Mouse (Mus musculus) limb, embryonic 10.5 days (tissue): ENCODE results near the gene H2-DMb1. TPM values are rescaled to one million over a fixed set of nuclear protein-coding genes. Genes with fewer than 3 reads are reported as not detected.

Source experiments
- DNase-seq: peaks from one replicate; pipeline ENCODE4 v3.0.0-alpha.2; 2017; ENCODE audit warnings: low spot score
- H3K27ac ChIP-seq: fragments of 300-500 bp; sonication (generic); 2 replicates; pipeline ENCODE4 v1.5.1; 2016; ENCODE audit warnings: mild to moderate bottlenecking
- H3K27me3 ChIP-seq: fragments of 300-500 bp; sonication (generic); 2 replicates; pipeline ENCODE4 v1.6.1; 2016; ENCODE audit warnings: low read depth, mild to moderate bottlenecking; ENCODE audit not compliant: poor library complexity, severe bottlenecking
- H3K36me3 ChIP-seq: fragments of 300-500 bp; sonication (generic); 2 replicates; pipeline ENCODE4 v1.6.1; 2016; ENCODE audit warnings: mild to moderate bottlenecking, moderate library complexity
- H3K4me1 ChIP-seq: fragments of 300-500 bp; sonication (generic); 2 replicates; pipeline ENCODE4 v1.6.1; 2016
- H3K4me3 ChIP-seq: fragments of 300-500 bp; sonication (generic); 2 replicates; pipeline ENCODE4 v1.5.1; 2016; ENCODE audit warnings: mild to moderate bottlenecking, moderate library complexity
- H3K9me3 ChIP-seq: fragments of 300-500 bp; sonication (generic); replicated peaks from 2 replicates; pipeline ENCODE4 v1.6.1; 2016; ENCODE audit warnings: mild to moderate bottlenecking
- WGBS: fragments of 180-500 bp; shearing (Covaris S2); methylation state at CpG from one replicate; pipeline ENCODE4 v1.1.7; 2016; 5-methylcytosine and 5-hydroxymethylcytosine counted together
- polyA plus RNA-seq: library from polyadenylated mRNA; unstranded; fragments of >200 nt; fragmentation: Nextera tagmentation; extraction: Ambion mirVana; gene quantifications from 2 replicates; pipeline ENCODE4 v1.2.1, GENCODE M21; 2016

H2-DMb1 gene
- polyA plus RNA-seq, 1 experiment from 2014 or later, result 0.51 TPM

DNA sequence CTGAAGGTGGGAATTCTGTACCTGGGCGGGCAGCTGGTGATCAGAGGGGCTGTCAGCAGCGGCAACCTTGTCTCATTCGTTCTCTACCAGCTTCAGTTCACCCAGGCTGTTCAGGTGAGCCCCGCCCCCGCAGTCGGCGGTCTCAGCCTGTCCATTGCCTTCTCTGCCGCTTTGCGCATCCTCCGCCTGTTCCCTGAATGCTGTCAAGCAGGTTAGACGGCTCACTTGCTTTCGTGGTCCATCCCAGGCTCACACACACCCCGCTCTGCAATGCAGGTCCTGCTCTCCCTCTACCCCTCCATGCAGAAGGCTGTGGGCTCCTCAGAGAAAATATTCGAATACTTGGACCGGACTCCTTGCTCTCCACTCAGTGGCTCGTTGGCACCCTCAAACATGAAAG, 40.0 kb downstream of the H2-DMb1 start:
- DNase-seq, result no peak
- H3K27me3 ChIP-seq, result peaks cover 98% of the 10 kb centered on the region
- H3K27ac ChIP-seq, result no peak overlapping the region
- no peak overlapping the region for H3K4me3 ChIP-seq
- H3K4me1 ChIP-seq, result peaks cover 20% of the 10 kb centered on the region
- H3K36me3 ChIP-seq, result no peaks in the 10 kb centered on the region
- H3K9me3 ChIP-seq, result no peaks in the 10 kb centered on the region
- 24% methylated on average over 16 of the region's 16 CpGs for WGBS

DNA sequence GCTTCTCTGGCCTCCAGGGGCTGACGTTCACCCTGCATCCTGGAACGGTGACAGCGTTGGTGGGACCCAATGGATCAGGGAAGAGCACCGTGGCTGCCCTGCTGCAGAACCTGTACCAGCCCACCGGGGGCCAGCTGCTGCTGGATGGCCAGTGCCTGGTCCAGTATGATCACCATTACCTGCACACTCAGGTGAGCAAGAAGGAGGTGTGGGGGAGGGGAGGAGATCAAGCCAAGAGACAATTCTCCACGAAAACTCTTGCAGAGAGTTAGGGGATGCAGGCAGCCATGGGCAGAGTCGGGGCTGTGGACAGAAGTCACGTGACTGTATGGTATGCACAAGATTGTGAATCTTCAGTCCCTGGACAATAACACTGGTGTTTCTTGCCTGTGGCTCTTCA, 40.6 kb downstream of the H2-DMb1 start:
- Histone ChIP-seq H3K27ac (no peak overlapping the region), H3K36me3 (no peaks in the 10 kb centered on the region), H3K4me1 (peaks cover 20% of the 10 kb centered on the region), H3K4me3 (no peak overlapping the region), H3K9me3 (no peaks in the 10 kb centered on the region), H3K27me3 (peaks cover 98% of the 10 kb centered on the region)
- DNase-seq, result no peak
- 61% methylated on average over 8 of the region's 8 CpGs for WGBS

DNA sequence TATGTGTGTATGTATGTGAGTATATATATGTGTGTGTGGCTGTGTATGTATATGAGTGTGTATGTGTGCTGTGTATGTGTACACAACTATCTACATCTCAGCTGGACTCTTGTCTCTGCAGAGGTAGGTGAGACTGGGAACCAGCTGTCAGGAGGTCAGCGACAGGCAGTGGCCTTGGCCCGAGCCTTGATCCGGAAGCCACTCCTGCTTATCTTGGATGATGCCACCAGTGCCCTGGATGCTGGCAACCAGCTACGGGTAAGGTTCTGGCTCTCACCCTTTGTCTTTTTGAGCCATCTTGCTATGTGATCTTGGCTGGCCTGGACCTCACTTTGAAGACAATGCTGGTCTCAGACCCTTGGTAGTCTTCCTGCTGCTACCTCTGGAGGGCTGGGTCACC, 41.9 kb downstream of the H2-DMb1 start:
- H3K27me3 ChIP-seq, result peaks cover 99% of the 10 kb centered on the region
- H3K4me3 ChIP-seq, result no peak overlapping the region
- 89% methylated on average over 4 of the region's 4 CpGs for WGBS
- no peaks in the 10 kb centered on the region for H3K36me3 ChIP-seq
- no peaks in the 10 kb centered on the region for H3K9me3 ChIP-seq
- H3K4me1 ChIP-seq, result peaks cover 22% of the 10 kb centered on the region
- no peak overlapping the region for H3K27ac ChIP-seq
- DNase-seq, result no peak

DNA sequence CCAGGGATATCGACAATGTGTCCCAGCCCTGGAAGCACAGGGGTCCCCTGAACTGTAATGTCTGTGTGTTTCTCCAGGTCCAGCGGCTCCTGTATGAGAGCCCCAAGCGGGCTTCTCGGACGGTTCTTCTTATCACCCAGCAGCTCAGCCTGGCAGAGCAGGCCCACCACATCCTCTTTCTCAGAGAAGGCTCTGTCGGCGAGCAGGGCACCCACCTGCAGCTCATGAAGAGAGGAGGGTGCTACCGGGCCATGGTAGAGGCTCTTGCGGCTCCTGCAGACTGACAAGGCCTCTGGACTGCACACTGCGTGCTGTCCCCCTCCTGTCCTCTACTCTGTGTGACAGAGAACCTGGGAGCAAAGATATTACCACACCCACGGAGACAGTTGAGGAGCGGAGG, 43.6 kb downstream of the H2-DMb1 start:
- Histone ChIP-seq H3K4me3 (no peak overlapping the region), H3K9me3 (no peaks in the 10 kb centered on the region), H3K4me1 (peaks cover 22% of the 10 kb centered on the region), H3K27ac (no peak overlapping the region), H3K27me3 (peaks cover 99% of the 10 kb centered on the region), H3K36me3 (no peaks in the 10 kb centered on the region)
- DNase-seq, result no peak
- 37% methylated on average over 12 of the region's 12 CpGs for WGBS

DNA sequence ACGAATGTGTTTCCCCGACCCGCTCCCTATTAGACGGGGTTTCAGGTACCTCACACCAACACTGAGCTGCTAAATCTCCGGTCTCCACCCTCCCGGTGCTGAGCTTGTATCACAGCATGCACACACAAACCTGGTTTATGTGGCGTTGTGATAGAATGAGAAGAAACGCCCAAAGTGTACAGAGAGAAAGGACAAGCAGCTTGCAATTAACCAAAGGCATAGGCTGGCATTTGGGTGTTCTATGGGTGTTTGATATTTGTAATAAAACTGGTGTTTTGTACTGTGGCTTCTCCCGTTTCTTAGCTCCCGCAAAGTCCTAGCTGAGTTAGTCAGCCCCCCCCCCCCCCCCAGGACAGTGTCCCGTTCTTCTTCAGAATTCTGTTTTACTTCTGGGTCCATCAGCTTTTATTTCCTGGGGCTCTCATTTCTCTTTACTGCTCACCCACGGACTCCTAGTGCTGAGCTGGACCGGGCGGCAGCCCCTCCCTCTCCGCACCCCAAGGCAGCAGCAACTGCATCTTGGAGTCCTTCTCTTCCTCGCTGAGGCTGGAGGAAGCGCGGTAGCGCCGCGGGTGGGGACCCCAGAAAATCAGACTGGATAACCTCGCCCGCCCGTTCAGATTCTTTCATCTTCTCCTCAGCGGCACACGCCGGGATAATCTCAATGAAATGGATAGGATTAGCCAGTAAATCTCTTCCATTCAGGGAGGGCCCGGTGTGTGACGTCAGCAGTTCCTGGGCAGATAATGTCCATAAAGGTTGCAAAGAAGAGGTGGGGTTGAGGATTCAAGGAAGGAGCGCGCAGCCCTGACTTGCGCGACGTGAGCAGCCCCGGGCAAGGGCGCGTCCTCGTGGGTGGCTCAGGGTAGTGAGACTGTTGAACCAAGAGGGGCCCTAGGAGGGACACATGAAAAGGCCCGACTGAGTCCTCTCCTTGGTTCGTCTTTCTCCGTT, 44.3 kb downstream of the H2-DMb1 start, which contains the start of gene Psmb8:
Gene Psmb8, plus strand, starts transcription at position 781 of the 954 bp plus-strand sequence.
- Histone ChIP-seq H3K27me3 (peaks cover 96% of the 10 kb centered on the region), H3K36me3 (no peaks in the 10 kb centered on the region), H3K27ac (no peak within 1 kb of the TSS), H3K4me3 (peak within 1 kb of the TSS; percentile 42), H3K4me1 (peaks cover 22% of the 10 kb centered on the region), H3K9me3 (no peaks in the 10 kb centered on the region)
- 4% methylated on average over 41 of the region's 41 CpGs for WGBS
- peak; percentile 80 for DNase-seq

DNA sequence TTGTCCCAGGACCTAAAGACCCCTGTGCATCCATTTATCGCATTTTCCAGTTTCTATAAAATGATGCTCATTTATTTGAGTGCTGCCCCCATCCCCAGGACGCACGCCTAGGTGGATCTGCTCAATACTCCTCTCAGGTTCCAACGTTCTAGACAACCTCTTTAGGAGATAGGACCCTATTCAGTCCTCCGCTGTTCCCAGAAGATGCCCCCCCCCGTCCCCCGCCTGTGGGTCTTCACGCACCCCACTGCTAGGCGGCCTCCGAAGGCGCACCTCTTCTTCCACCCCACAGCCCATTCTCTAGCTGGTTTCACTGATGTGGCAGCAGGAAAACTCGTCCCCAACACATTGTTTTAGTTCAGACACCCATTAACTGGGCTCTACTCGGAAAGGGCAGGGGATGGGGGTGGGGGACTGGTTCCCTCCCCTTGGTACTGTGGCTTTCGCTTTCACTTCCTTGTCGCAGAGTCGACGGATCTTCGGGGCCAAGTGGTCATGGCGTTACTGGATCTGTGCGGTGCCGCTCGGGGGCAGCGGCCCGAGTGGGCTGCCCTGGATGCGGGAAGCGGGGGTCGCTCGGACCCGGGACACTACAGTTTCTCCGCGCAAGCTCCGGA, 45.1 kb downstream of the H2-DMb1 start:
- Histone ChIP-seq H3K4me3 (peak overlapping the region; percentile 42), H3K9me3 (no peaks in the 10 kb centered on the region), H3K27ac (no peak overlapping the region), H3K27me3 (peaks cover 93% of the 10 kb centered on the region), H3K4me1 (peaks cover 22% of the 10 kb centered on the region), H3K36me3 (no peaks in the 10 kb centered on the region)
- 3% methylated on average over 32 of the region's 32 CpGs for WGBS
- DNase-seq, result no peak

DNA sequence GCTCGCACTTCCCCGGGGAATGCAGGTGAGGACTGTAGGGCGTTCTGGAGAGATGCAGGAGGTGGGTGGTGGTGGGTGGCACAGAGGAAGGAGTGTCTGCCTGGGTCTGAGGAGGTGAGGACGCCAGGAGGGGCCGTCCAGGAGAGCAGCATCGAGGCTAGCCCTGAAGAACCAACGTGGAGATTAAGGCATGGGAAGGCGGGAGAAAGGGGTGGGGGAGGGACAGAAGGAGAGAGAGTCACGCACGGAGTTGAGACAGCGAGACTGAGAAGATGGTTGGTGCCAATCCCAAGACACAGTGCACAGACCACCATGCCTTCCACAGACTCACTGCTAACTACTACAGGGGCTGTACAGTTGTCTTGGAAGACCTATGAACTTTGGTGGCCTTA, 45.6 kb downstream of the H2-DMb1 start:
- no peak for DNase-seq
- 7% methylated on average over 11 of the region's 11 CpGs for WGBS
- Histone ChIP-seq H3K36me3 (no peaks in the 10 kb centered on the region), H3K4me1 (peaks cover 22% of the 10 kb centered on the region), H3K9me3 (no peaks in the 10 kb centered on the region), H3K27ac (no peak overlapping the region), H3K4me3 (peak overlapping the region; percentile 42), H3K27me3 (peaks cover 93% of the 10 kb centered on the region)

DNA sequence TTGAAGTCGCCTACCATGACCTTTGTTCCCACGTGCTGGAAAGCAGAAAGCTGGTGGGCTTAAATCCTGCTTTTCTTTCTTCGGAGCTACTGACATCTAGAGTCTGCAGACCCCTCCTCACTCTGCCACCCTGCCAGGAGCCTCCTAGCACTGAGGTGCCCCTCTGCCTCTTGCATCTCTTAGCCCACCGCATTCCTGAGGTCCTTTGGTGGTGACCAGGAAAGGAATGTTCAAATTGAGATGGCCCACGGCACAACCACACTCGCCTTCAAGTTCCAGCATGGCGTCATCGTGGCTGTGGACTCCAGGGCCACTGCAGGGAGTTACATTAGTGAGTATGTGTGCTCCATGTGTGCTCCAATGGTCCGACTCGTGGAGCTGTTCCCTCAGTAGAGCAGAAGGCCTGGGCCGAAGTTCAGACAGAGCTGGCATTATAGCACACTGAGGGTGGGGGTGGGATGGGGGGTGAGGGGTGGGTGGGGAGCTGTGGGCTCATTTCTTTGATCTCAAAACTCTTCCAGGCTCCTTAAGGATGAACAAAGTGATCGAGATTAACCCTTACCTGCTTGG, 46.3 kb downstream of the H2-DMb1 start:
- H3K4me3 ChIP-seq, result no peak overlapping the region
- H3K36me3 ChIP-seq, result no peaks in the 10 kb centered on the region
- H3K27me3 ChIP-seq, result peaks cover 91% of the 10 kb centered on the region
- 68% methylated on average over 12 of the region's 12 CpGs for WGBS
- H3K27ac ChIP-seq, result no peak overlapping the region
- H3K9me3 ChIP-seq, result no peaks in the 10 kb centered on the region
- H3K4me1 ChIP-seq, result peaks cover 22% of the 10 kb centered on the region
- no peak for DNase-seq

DNA sequence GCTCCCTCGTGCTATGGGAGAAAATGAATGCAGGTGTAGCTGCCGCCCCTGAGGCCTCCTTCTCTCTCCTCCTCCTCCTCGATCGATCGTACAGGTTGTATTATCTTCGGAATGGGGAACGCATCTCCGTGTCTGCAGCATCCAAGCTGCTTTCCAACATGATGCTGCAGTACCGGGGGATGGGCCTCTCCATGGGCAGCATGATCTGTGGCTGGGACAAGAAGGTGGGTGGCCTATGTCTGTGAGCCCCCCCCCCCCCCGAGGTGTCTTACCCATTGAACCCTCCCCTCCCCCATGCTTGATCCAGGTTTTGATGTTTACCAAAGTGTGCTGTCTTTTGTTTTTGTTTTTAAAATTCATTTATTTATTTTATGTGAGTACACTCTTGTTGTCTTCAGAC, 47.2 kb downstream of the H2-DMb1 start:
- no peak overlapping the region for H3K4me3 ChIP-seq
- no peak for DNase-seq
- no peaks in the 10 kb centered on the region for H3K9me3 ChIP-seq
- no peak overlapping the region for H3K27ac ChIP-seq
- WGBS, result 87% methylated on average over 10 of the region's 10 CpGs
- peaks cover 91% of the 10 kb centered on the region for H3K27me3 ChIP-seq
- no peaks in the 10 kb centered on the region for H3K36me3 ChIP-seq
- H3K4me1 ChIP-seq, result peaks cover 29% of the 10 kb centered on the region

DNA sequence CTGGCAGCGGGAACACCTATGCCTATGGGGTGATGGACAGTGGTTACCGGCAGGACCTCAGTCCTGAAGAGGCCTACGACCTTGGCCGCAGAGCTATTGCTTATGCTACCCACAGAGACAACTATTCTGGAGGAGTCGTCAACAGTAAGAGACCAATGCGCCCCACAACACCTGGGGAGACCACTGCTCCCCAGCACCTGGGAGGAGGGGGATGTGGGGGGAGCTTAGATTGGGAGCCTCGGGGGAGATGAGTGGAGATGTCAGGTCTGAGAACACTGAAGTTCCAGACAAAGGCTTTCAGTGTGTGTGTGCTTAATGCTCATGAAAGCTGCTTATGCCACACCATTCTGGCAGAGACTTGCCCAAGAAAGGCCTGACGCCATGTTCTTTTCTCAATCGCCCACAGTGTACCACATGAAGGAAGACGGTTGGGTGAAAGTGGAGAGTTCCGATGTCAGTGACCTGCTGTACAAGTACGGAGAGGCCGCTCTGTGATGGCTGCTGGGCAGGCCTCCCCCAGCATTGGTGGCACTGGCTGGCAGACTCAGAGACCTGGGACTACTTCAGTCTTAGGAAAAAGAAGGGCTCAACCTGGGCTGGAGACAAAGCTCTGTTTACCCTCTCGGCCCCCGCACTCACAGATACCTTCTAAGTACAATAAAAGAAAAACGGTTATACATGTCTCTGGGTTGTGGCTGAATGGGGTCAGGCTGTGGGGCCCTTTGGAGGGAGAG, 48.1 kb downstream of the H2-DMb1 start:
- Histone ChIP-seq H3K4me3 (no peak overlapping the region), H3K9me3 (no peaks in the 10 kb centered on the region), H3K27ac (no peak overlapping the region), H3K4me1 (peaks cover 37% of the 10 kb centered on the region), H3K36me3 (no peaks in the 10 kb centered on the region), H3K27me3 (peaks cover 91% of the 10 kb centered on the region)
- no peak for DNase-seq
- WGBS, result 89% methylated on average over 16 of the region's 16 CpGs

DNA sequence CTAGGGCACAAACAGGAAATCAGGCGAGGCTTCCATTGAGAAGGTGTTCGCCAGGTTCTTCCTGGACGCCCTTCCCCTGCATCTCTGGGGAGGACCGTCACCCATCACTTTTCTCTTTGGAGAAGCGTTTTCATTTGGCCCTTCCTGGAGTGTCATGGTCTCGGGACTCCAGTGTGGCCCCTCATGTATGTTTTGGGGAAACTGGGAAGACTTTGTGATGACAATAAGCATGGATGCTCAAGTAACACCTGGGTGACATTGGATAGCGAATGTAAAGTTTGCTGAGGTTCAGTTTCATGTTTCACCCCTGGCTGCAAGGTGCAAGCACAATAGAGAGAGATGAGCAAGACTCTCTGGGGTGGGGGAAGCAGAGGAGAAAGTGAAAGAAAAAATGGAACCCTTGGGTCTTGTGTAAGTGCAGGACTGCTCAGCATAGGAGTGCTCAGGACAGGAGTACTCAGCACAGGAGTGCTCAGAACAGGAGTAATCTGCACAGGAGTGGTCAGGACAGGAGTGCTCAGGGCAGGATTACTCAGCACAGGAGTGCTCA, 48.7 kb downstream of the H2-DMb1 start:
- Histone ChIP-seq H3K4me1 (peaks cover 34% of the 10 kb centered on the region), H3K9me3 (no peaks in the 10 kb centered on the region), H3K27ac (no peak overlapping the region), H3K4me3 (no peak overlapping the region), H3K36me3 (no peaks in the 10 kb centered on the region), H3K27me3 (peaks cover 91% of the 10 kb centered on the region)
- 71% methylated on average over 7 of the region's 7 CpGs for WGBS
- DNase-seq, result no peak

DNA sequence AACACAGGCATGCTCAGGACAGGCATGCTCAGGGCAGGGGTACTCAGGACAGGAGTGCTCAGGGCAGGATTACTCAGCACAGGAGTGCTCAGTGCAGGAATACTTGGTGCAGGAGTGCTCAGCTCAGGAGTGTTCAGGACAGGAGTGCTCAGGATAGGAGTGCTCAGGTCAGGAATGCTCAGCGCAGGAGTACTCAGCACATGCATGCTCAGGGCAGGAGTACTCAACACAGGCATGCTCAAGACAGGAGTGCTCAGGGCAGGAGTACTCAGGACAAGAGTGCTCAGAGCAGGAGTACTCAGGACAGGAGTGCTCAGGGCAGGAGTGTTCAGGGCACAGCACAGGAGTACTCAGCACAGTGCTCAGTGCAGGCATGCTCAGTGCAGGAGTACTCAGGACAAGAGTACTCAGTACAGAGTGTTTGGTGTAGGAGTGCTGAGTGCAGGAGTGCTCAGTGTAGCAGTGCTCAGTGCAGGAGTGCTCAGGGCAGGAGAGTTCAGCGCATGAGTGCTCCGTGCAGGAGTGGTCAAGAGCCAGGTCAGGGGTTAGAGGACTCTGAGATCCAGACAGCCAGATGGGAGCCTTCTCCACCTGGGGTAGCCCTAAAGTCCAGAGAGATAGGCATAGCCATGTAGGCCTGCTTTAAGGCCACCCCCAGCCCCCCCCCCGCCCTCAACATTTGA, 50.0 kb downstream of the H2-DMb1 start:
- no peak for DNase-seq
- Histone ChIP-seq H3K4me3 (no peak overlapping the region), H3K9me3 (no peaks in the 10 kb centered on the region), H3K4me1 (peaks cover 22% of the 10 kb centered on the region), H3K36me3 (no peaks in the 10 kb centered on the region), H3K27me3 (peaks cover 88% of the 10 kb centered on the region), H3K27ac (no peak overlapping the region)
- WGBS, result 85% methylated on average over 4 of the region's 4 CpGs
